Mouse (Mus musculus) C2C12 (cell line): Measurements from ENCODE around the gene Astl.

Source experiments
- CTCF ChIP-seq: IDR thresholded peaks from one replicate; pipeline ENCODE4 v1.5.1; 2011; ENCODE audit not compliant: control insufficient read depth, insufficient read depth, insufficient read length
- FOSL1 ChIP-seq: IDR thresholded peaks from one replicate; pipeline ENCODE4 v1.8.0; 2011; ENCODE audit warnings: mild to moderate bottlenecking, low read length; ENCODE audit not compliant: poor library complexity, insufficient read depth, severe bottlenecking
- MAX ChIP-seq: IDR thresholded peaks from one replicate; pipeline ENCODE4 v1.6.1; 2011; ENCODE audit warnings: mild to moderate bottlenecking, control low read depth
- MYOG ChIP-seq: IDR thresholded peaks from one replicate; pipeline ENCODE4 v1.6.1; 2011; ENCODE audit not compliant: control insufficient read depth, insufficient read length; ENCODE audit errors: extremely low read depth

DNA sequence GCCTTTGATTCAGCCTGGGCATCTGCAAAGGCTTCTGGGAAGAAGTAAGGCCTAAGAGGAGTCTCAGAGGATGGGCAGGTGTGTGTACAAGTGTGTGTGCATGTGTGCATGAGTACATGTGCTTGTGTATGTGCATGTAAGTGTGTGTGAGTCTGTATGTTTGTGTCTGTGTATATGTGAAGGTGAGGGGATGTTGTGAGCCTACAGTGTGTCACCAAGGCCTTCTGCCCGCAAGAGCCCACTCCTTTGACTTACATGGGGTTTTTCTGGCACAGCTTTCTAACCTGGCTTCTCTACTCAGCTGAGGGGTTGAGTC, 23.3 kb upstream of the Astl start:
- TF ChIP-seq MAX (no peak), FOSL1 (no peak), CTCF (no peak), MYOG (no peak)
